Mouse (Mus musculus): ENCODE results near the gene Olfr519. TPM values are rescaled to one million over a fixed set of nuclear protein-coding genes. Genes with fewer than 3 reads are reported as not detected.

The Olfr519 gene
- not detected for polyA plus RNA-seq (2014; fragmentation: Illumina TruSeq; extraction: RNeasy Lipid Tissue Mini Kit (QIAGEN cat#74804); ENCODE audit: low read depth, low replicate concordance)

GRCm38 (mm10) chr7:108894320-108894719 lies at the start of gene Olfr519:
Gene Olfr519 (minus strand): TSS chr7:108894420.

GRCm38 (mm10) chr7:108933794-108934731 lies 39.8 kb upstream of the Olfr519 start, which contains the start of gene Eif3f:
Gene Eif3f (plus strand): TSS chr7:108934417.

GRCm38 (mm10) chr7:108929726-108930393 lies 35.6 kb upstream of the Olfr519 start, which contains the start of gene Nlrp10:
Gene Nlrp10 (minus strand): TSS chr7:108930178.

GRCm38 (mm10) chr7:108884906-108885305 lies 9.3 kb downstream of the Olfr519 start, which contains the start of gene Olfr518:
Gene Olfr518 (minus strand): TSS chr7:108885006.

GRCm38 (mm10) chr7:108872279-108872678 lies 21.9 kb downstream of the Olfr519 start, which contains the start of gene Olfr517:
Gene Olfr517 (minus strand): TSS chr7:108872379.

GRCm38 (mm10) chr7:108850429-108850828 lies 43.8 kb downstream of the Olfr519 start, which contains the start of gene Olfr516:
Gene Olfr516 (minus strand): TSS chr7:108850529.

Other genes starting within 250 kb of the Olfr519 start
- gene Olfr509, start 242.5 kb downstream of the Olfr519 start, polyA plus RNA-seq (2014; fragmentation: Illumina TruSeq; extraction: RNeasy Lipid Tissue Mini Kit (QIAGEN cat#74804); ENCODE audit: low read depth, low replicate concordance), result not detected
- gene Olfr510, start 228.0 kb downstream of the Olfr519 start, polyA plus RNA-seq (2014; fragmentation: Illumina TruSeq; extraction: RNeasy Lipid Tissue Mini Kit (QIAGEN cat#74804); ENCODE audit: low read depth, low replicate concordance), result not detected
- not detected for gene Olfr512, start 181.1 kb downstream of the Olfr519 start, polyA plus RNA-seq (2014; fragmentation: Illumina TruSeq; extraction: RNeasy Lipid Tissue Mini Kit (QIAGEN cat#74804); ENCODE audit: low read depth, low replicate concordance)
- not detected for gene Olfr513, start 143.4 kb downstream of the Olfr519 start, polyA plus RNA-seq (2014; fragmentation: Illumina TruSeq; extraction: RNeasy Lipid Tissue Mini Kit (QIAGEN cat#74804); ENCODE audit: low read depth, low replicate concordance)
- gene Olfr514, start 68.4 kb downstream of the Olfr519 start, polyA plus RNA-seq (2014; fragmentation: Illumina TruSeq; extraction: RNeasy Lipid Tissue Mini Kit (QIAGEN cat#74804); ENCODE audit: low read depth, low replicate concordance), result not detected
- not detected for gene Olfr516, start 43.9 kb downstream of the Olfr519 start, polyA plus RNA-seq (2014; fragmentation: Illumina TruSeq; extraction: RNeasy Lipid Tissue Mini Kit (QIAGEN cat#74804); ENCODE audit: low read depth, low replicate concordance)
- gene Olfr517, start 22.0 kb downstream of the Olfr519 start, polyA plus RNA-seq (2014; fragmentation: Illumina TruSeq; extraction: RNeasy Lipid Tissue Mini Kit (QIAGEN cat#74804); ENCODE audit: low read depth, low replicate concordance), result not detected
- gene Olfr518, start 9.4 kb downstream of the Olfr519 start, polyA plus RNA-seq (2014; fragmentation: Illumina TruSeq; extraction: RNeasy Lipid Tissue Mini Kit (QIAGEN cat#74804); ENCODE audit: low read depth, low replicate concordance), result not detected
- gene Nlrp10, start 35.8 kb upstream of the Olfr519 start, polyA plus RNA-seq (2014; fragmentation: Illumina TruSeq; extraction: RNeasy Lipid Tissue Mini Kit (QIAGEN cat#74804); ENCODE audit: low read depth, low replicate concordance), result 0.27 TPM
- 23.3 TPM for gene Eif3f, start 40.0 kb upstream of the Olfr519 start, polyA plus RNA-seq (2014; fragmentation: Illumina TruSeq; extraction: RNeasy Lipid Tissue Mini Kit (QIAGEN cat#74804); ENCODE audit: low read depth, low replicate concordance)
- 5.3 TPM for gene Tub, start 55.9 kb upstream of the Olfr519 start, polyA plus RNA-seq (2014; fragmentation: Illumina TruSeq; extraction: RNeasy Lipid Tissue Mini Kit (QIAGEN cat#74804); ENCODE audit: low read depth, low replicate concordance)
- gene Ric3, start 188.9 kb upstream of the Olfr519 start, polyA plus RNA-seq (2014; fragmentation: Illumina TruSeq; extraction: RNeasy Lipid Tissue Mini Kit (QIAGEN cat#74804); ENCODE audit: low read depth, low replicate concordance), result 16.7 TPM

Data from testis, adult 10 weeks (tissue).